Mouse (Mus musculus) Patski (cell line): ENCODE results near the gene Zfp688. TPM values are rescaled to one million over a fixed set of nuclear protein-coding genes. Genes with fewer than 3 reads are reported as not detected.
"Not testable (repeated sequence)": the region's sequence is repeated elsewhere in the genome, so short reads cannot be mapped to it uniquely, and the experiment has no call there.

ENCODE experiments used
- ATAC-seq: fragments of 100-300 bp; one replicate; pipeline ENCODE4 v1.8.0; 2021
- CTCF ChIA-PET: fragments of 350-600 bp; sonication (Branson Sonifier 250); formaldehyde crosslinking; loops from one replicate; lab custom pipeline; 2022; ENCODE audit warnings: inconsistent platforms; lab: Charles Lee
- POLR2A ChIA-PET: fragments of 350-600 bp; sonication (Branson Sonifier 250); formaldehyde crosslinking; loops from one replicate; lab custom pipeline; 2022; ENCODE audit warnings: antibody characterized with exemption, inconsistent platforms; lab: Charles Lee
- DNase-seq: peaks from one replicate; pipeline ENCODE4 v3.0.0-alpha.2; 2011; ENCODE audit warnings: low read depth, low spot score
- H3K27me3 ChIP-seq: fragments of 371-371 bp; one replicate; pipeline ENCODE4 v1.5.1; 2021
- CTCF ChIP-seq: fragments of 100-300 bp; IDR thresholded peaks from one replicate; pipeline ENCODE4 v1.5.1; 2021
- in situ Hi-C: fragments of 300-500 bp; cut with MboI; formaldehyde crosslinking; loops from 3 replicates; pipeline ENCODE4 v1.11.1; 2018; ENCODE audit warnings: low pct_unique_long_range_greater_than_20kb, mixed read lengths
- polyA plus RNA-seq: library from polyadenylated mRNA; unstranded; gene quantifications from one replicate; pipeline ENCODE4 v1.2.3, GENCODE M21; 2021

Gene Zfp688
- 20.6 TPM for polyA plus RNA-seq

- ATAC-seq (peak; percentile 92), DNase-seq (peak; percentile 34)
- CTCF ChIA-PET = no interaction called here
- POLR2A ChIA-PET = interaction anchor here (1.0 kb wide), 1 partner anchor 27 kb away, joined by 3 read pairs; the partner anchor contains the start of gene Zfp689
- H3K27me3 ChIP-seq = no peaks in the 10 kb centered on the region
- TF ChIP-seq CTCF = no peak
- in situ Hi-C loops = no loop called here
Observed at GRCm38 (mm10) chr7:127421388-127422191, at the start of gene Zfp688. Zfp688 (minus strand) TSS chr7:127422068.

DNA sequence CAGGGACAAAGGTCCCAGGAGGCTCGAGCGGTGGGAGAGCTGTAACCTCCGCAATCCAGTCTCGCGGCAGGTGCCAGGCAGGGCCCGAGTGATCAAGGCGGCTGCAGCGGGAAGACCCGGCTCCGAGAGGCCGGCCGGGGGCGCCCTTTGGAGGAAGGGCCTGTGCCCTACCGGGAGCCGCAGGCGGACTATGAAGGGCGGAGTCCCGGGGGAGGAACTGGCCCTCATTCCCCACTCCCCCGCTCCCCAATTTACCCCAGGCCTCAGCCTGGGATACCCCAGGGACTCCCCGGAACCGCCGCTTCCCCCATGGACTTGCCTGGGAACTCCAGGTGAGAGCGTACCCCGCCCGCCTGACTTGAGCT is 49.8 kb upstream of the Zfp688 start:
- POLR2A ChIA-PET = interaction anchor here (1.4 to 1.5 kb wide), 2 partner anchors 8 to 41 kb away, joined by 6 to 9 read pairs; partner anchors contain the start of genes Fbrs and Srcap
- CTCF ChIA-PET = no interaction called here
- no peak for TF ChIP-seq CTCF
- no peaks in the 10 kb centered on the region for H3K27me3 ChIP-seq
- in situ Hi-C loops = no loop called here
- peak; percentile 52 for ATAC-seq
- no peak for DNase-seq

- ATAC-seq = peak; percentile 84
- no peak for TF ChIP-seq CTCF
- in situ Hi-C loops = no loop called here
- peak; percentile 95 for DNase-seq
- ChIA-PET CTCF (interaction anchor here (1.0 kb wide), 1 partner anchor 20 kb away, joined by 3 read pairs; no protein-coding TSS in a partner anchor), POLR2A (interaction anchor here (0.7 to 1.5 kb wide), 5 partner anchors 9 to 454 kb away, joined by 3 to 9 read pairs (median 4); partner anchors contain the start of genes Fbrs and Srcap)
- no peaks in the 10 kb centered on the region for H3K27me3 ChIP-seq
Observed at GRCm38 (mm10) chr7:127470743-127471645, 49.1 kb upstream of the Zfp688 start.

GRCm38 (mm10) chr7:127470011-127470715 is 48.3 kb upstream of the Zfp688 start:
- POLR2A ChIA-PET = interaction anchor here (0.5 to 1.4 kb wide), 4 partner anchors 9 to 453 kb away, joined by 3 to 4 read pairs (median 4); no protein-coding TSS in a partner anchor

DNA sequence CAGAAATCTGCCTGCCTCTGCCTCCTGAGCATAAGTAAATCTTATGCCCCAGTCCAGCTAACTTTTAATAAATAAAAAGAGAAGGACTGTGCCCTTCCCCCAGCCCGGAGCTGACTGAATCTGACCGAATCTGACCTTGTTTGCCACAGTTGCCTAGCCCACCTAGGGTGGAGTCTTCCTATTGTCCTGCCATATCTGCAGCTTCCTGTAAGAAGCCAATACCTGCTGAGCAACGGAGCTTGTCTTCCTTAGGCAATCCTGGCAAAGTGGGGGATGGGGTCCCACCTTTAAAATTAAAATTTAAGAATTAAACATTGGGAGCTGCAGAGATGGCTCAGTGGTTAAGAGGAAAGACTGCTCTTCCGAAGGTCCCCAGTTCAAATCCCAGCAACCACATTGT is 44.7 kb upstream of the Zfp688 start:
- CTCF ChIA-PET = no interaction called here
- POLR2A ChIA-PET = interaction anchor here (2.0 kb wide), 1 partner anchor 14 kb away, joined by 4 read pairs; no protein-coding TSS in a partner anchor
- ATAC-seq = no peak
- H3K27me3 ChIP-seq = no peaks in the 10 kb centered on the region
- DNase-seq = no peak
- in situ Hi-C loops = loop anchor here (5.0 kb wide), 1 partner anchor 104 kb away; no protein-coding TSS in a partner anchor
- no peak for TF ChIP-seq CTCF

More at GRCm38 (mm10) chr7:127470011-127470715, 48.3 kb upstream of the Zfp688 start:
- DNase-seq = no peak
- CTCF ChIA-PET = interaction anchor here (1.0 kb wide), 1 partner anchor 19 kb away, joined by 3 read pairs; no protein-coding TSS in a partner anchor
- TF ChIP-seq CTCF = no peak
- no peak for ATAC-seq
- no peaks in the 10 kb centered on the region for H3K27me3 ChIP-seq
- in situ Hi-C loops = no loop called here

- DNase-seq, CTCF ChIA-PET, H3K27me3 ChIP-seq, ATAC-seq: not testable (repeated sequence)
- in situ Hi-C loops = loop anchor here (5.0 kb wide), 1 partner anchor 103 kb away; no protein-coding TSS in a partner anchor
- POLR2A ChIA-PET = interaction anchor here (0.6 to 2.0 kb wide), 2 partner anchors 13 to 121 kb away, joined by 3 to 4 read pairs; no protein-coding TSS in a partner anchor
Observed at GRCm38 (mm10) chr7:127465670-127466069, 43.8 kb upstream of the Zfp688 start.

GRCm38 (mm10) chr7:127465191-127465590 is 43.3 kb upstream of the Zfp688 start:
- no peak for ATAC-seq
- CTCF ChIA-PET = no interaction called here
- TF ChIP-seq CTCF = no peak
- no peak for DNase-seq
- H3K27me3 ChIP-seq = no peaks in the 10 kb centered on the region
- POLR2A ChIA-PET = interaction anchor here (0.6 kb wide), 1 partner anchor 122 kb away, joined by 3 read pairs; no protein-coding TSS in a partner anchor
- in situ Hi-C loops = loop anchor here (5.0 kb wide), 1 partner anchor 103 kb away; no protein-coding TSS in a partner anchor

DNA sequence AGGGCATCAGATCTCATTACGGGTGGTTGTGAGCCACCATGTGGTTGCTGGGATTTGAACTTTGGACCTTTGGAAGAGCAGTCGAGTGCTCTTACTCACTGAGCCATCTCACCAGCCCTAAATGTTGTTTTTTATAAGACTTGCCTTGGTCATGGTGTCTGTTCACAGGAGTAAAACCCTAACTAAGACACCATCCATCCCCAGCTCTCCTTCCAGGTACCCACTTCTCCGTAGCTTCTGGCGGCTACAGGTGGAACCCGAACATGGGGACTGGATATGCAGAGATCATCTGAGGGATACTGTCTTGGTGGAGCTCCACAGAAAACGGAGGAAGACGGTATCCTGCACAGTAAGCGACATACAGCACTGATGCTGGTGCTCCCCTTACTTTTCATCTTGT is 37.4 kb upstream of the Zfp688 start, which contains the start of gene Prr14:
Prr14 (plus strand) TSS at position 301 of the 400 bp plus-strand sequence.
- ChIA-PET CTCF (interaction anchor here (1.7 kb wide), 1 partner anchor 33 kb away, joined by 3 read pairs; no protein-coding TSS in a partner anchor), POLR2A (interaction anchor here (1.0 to 1.8 kb wide), 2 partner anchors 11 to 22 kb away, joined by 3 to 6 read pairs; partner anchors contain the start of gene Zfp689)
- DNase-seq, in situ Hi-C loops, H3K27me3 ChIP-seq, ATAC-seq: not testable (repeated sequence)

DNA sequence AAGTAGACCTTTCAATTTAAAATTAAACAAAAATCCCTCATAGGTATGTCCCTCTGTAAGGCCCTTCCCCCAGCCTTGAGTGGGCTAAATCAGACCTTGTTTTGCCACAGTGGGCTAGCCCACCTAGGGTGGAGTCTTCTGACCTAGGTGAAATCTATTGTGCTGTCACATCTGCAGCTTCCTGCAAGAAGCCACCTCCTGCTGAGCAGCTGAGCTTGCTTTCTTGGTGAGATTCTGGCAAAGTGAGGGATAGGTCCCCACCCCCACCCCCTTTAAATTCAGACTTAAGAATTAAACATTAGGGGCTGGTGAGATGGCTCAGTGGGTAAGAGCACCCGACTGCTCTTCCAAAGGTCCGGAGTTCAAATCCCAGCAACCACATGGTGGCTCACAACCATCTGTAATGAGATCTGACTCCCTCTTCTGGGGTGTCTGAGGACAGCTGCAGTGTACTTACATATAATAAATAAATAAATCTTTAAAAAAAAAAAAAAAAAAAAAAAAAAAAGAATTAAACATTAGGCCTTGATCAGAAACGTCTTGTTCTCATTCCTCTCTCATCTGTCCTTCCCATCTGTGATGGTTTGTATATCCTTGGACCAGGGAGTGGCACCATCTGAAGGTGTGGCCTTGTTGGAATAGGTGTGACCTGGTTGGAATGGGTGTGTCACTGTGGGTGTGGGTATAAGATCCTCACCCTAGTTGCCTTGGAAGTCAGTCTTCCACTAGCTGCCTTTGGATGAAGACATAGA is 36.7 kb upstream of the Zfp688 start:
- DNase-seq, CTCF ChIA-PET, in situ Hi-C loops, H3K27me3 ChIP-seq, POLR2A ChIA-PET, ATAC-seq: not testable (repeated sequence)
